Mouse (Mus musculus) intestine, embryonic 14.5 days (tissue): ENCODE data around the gene Parp11. TPM values are rescaled to one million over a fixed set of nuclear protein-coding genes. Genes with fewer than 3 reads are reported as not detected.

Experiments used
- ATAC-seq: fragments of 200-750 bp; cut with Nextera tagmentation; replicated peaks from 2 replicates; pipeline ENCODE4 v1.8.0; 2017; ENCODE audit warnings: low read depth, moderate number of reproducible peaks, moderate TSS enrichment, moderate library complexity; ENCODE audit not compliant: low FRiP score, low TSS enrichment
- DNase-seq: peaks from one replicate; pipeline ENCODE4 v3.0.0-alpha.2; 2018; ENCODE audit warnings: low spot score
- H3K27ac ChIP-seq: fragments of 300-500 bp; sonication (generic); 2 replicates; pipeline ENCODE4 v1.5.1; 2014; ENCODE audit warnings: low read depth, mild to moderate bottlenecking, control low read depth
- H3K27me3 ChIP-seq: fragments of 300-500 bp; sonication (generic); replicated peaks from 2 replicates; pipeline ENCODE4 v1.6.1; 2014; ENCODE audit warnings: low read length, control low read depth; ENCODE audit not compliant: control insufficient read depth, insufficient read depth
- H3K36me3 ChIP-seq: fragments of 300-500 bp; sonication (generic); 2 replicates; pipeline ENCODE4 v1.6.1; 2014; ENCODE audit warnings: low read length, control low read depth; ENCODE audit not compliant: control insufficient read depth, insufficient read depth
- H3K4me1 ChIP-seq: fragments of 300-500 bp; sonication (generic); replicated peaks from 2 replicates; pipeline ENCODE4 v1.6.1; 2014; ENCODE audit warnings: low read length, control low read depth, mixed read lengths; ENCODE audit not compliant: control insufficient read depth, insufficient read depth
- H3K4me2 ChIP-seq: fragments of 300-500 bp; sonication (generic); 2 replicates; pipeline ENCODE4 v1.6.1; 2014; ENCODE audit warnings: low read length
- H3K4me3 ChIP-seq: fragments of 300-500 bp; sonication (generic); 2 replicates; pipeline ENCODE4 v1.5.1; 2014; ENCODE audit warnings: low read depth, low read length, control low read depth, mixed read lengths
- H3K9ac ChIP-seq: fragments of 300-500 bp; sonication (generic); 2 replicates; pipeline ENCODE4 v1.6.1; 2014; ENCODE audit warnings: mild to moderate bottlenecking, low read length
- H3K9me3 ChIP-seq: fragments of 300-500 bp; sonication (generic); 2 replicates; pipeline ENCODE4 v1.6.1; 2016; ENCODE audit warnings: low read length, control low read depth; ENCODE audit not compliant: control insufficient read depth
- WGBS: fragments of 180-500 bp; shearing (Covaris S2); extraction: QIAGEN DNeasy Blood & Tissue Kit; methylation state at CpG from one replicate; pipeline ENCODE4 v1.1.7; 2014; 5-methylcytosine and 5-hydroxymethylcytosine counted together
- polyA plus RNA-seq: library from polyadenylated mRNA; unstranded; fragments of >200 nt; fragmentation: Nextera tagmentation; extraction: Ambion mirVana; gene quantifications from 2 replicates; pipeline ENCODE4 v1.2.1, GENCODE M21; 2014

The Parp11 gene
- polyA plus RNA-seq, 1 experiment from 2014 or later: 24.6 TPM

- WGBS: 34% methylated on average over 9 of the region's 9 CpGs
- Histone ChIP-seq H3K27me3 (no peaks in the 10 kb centered on the region), H3K4me2 (no peak overlapping the region), H3K9ac (no peak overlapping the region), H3K4me1 (no peaks in the 10 kb centered on the region), H3K4me3 (no peak overlapping the region), H3K36me3 (no peaks in the 10 kb centered on the region), H3K27ac (no peak overlapping the region), H3K9me3 (no peaks in the 10 kb centered on the region)
- DNase-seq (no peak), ATAC-seq (no peak)
Observed at GRCm38 (mm10) chr6:127522326-127522725, 75.7 kb downstream of the Parp11 start.

DNA sequence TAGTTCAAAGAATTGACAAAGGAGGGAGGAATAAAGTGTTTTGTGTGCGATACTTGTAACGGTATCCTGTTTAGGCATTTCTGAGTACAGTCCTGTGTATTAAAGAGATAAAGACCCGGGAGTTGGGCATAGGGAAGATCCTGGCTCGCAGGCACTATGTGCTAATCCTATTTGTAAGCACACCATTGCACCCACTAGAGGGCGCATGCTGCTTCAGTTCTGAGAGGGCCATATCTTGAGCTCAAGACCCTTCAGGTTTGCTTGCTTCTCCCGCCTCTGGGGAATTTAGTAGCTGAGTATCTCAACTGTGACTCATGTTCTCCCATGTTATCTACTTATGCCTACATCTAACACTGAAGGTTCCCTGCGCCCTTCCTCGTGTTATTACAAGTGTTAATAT lies 77.8 kb downstream of the Parp11 start:
- H3K27me3 ChIP-seq: no peaks in the 10 kb centered on the region
- no peak overlapping the region for H3K27ac ChIP-seq
- no peak overlapping the region for H3K9ac ChIP-seq
- no peak for ATAC-seq
- 39% methylated on average over 8 of the region's 8 CpGs for WGBS
- H3K4me2 ChIP-seq: no peak overlapping the region
- no peak overlapping the region for H3K4me3 ChIP-seq
- H3K4me1 ChIP-seq: 0 out of 2 replicates have a peak, but pooled peaks cover under 1% of the 10 kb centered on the region
- no peaks in the 10 kb centered on the region for H3K36me3 ChIP-seq
- no peaks in the 10 kb centered on the region for H3K9me3 ChIP-seq
- peak; percentile 82 for DNase-seq

- H3K9ac ChIP-seq: no peak overlapping the region
- no peak overlapping the region for H3K27ac ChIP-seq
- H3K4me1 ChIP-seq: 0 out of 2 replicates have a peak, but pooled peaks cover 5% of the 10 kb centered on the region
- 83% methylated on average over 7 of the region's 7 CpGs for WGBS
- ATAC-seq (no peak), DNase-seq (no peak)
- no peaks in the 10 kb centered on the region for H3K9me3 ChIP-seq
- no peak overlapping the region for H3K4me3 ChIP-seq
- no peaks in the 10 kb centered on the region for H3K36me3 ChIP-seq
- H3K4me2 ChIP-seq: no peak overlapping the region
- no peaks in the 10 kb centered on the region for H3K27me3 ChIP-seq
Observed at GRCm38 (mm10) chr6:127528625-127529024, 82.0 kb downstream of the Parp11 start.

GRCm38 (mm10) chr6:127529451-127529850 lies 82.8 kb downstream of the Parp11 start:
- DNase-seq (no peak), ATAC-seq (no peak)
- Histone ChIP-seq H3K36me3 (no peaks in the 10 kb centered on the region), H3K27me3 (no peaks in the 10 kb centered on the region), H3K4me3 (no peak overlapping the region), H3K4me1 (0 out of 2 replicates have a peak, but pooled peaks cover 5% of the 10 kb centered on the region), H3K9me3 (no peaks in the 10 kb centered on the region), H3K9ac (no peak overlapping the region), H3K4me2 (no peak overlapping the region), H3K27ac (no peak overlapping the region)
- WGBS: 47% methylated on average over 2 of the region's 2 CpGs

- 50% methylated on average over 3 of the region's 3 CpGs for WGBS
- H3K36me3 ChIP-seq: no peaks in the 10 kb centered on the region
Observed at GRCm38 (mm10) chr6:127530206-127530605, 83.6 kb downstream of the Parp11 start.

DNA sequence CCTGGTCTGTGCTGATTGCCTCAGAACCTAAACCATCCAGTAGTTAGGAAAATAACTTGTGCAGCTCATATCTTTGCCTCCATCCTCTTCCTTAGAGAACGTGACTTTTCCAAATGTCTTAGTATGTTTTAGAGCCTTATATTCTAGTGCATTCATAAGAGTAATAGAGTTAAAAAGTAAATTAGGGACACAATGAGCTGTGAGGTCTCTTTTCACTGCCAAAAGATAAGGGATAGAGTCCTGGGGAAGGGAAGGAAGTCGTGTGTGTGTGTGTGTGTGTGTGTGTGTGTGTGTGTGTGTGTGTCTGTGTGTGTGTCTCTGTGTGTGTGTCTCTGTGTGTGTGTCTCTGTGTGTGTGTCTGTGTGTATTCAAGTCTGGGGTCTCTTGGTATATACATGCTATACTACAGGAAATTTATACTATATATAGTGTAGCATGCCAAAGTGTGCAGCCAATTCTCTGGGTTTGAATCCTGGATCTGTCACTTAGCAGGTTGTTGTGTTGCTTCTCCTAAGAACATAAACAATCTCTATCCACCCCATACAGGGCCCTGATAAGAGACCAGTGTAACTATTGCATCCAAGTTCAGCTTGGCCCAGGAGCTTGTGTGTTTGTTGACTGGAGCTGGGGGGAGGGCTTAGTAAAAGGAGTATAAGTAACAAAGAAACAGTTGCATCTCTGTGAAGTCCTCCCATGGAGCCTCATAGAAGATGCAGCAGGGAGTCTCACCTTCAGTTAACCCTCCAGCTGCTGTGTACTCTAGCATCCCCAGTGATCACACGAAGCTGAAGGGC lies 85.0 kb downstream of the Parp11 start:
- no peaks in the 10 kb centered on the region for H3K27me3 ChIP-seq
- H3K9ac ChIP-seq: no peak overlapping the region
- H3K9me3 ChIP-seq: no peaks in the 10 kb centered on the region
- no peak overlapping the region for H3K4me2 ChIP-seq
- H3K4me3 ChIP-seq: no peak overlapping the region
- WGBS: 46% methylated on average over 3 of the region's 3 CpGs
- H3K36me3 ChIP-seq: no peaks in the 10 kb centered on the region
- ATAC-seq (no peak), DNase-seq (no peak)
- no peak overlapping the region for H3K27ac ChIP-seq
- H3K4me1 ChIP-seq: 0 out of 2 replicates have a peak, but pooled peaks cover 5% of the 10 kb centered on the region

More at GRCm38 (mm10) chr6:127530206-127530605, 83.6 kb downstream of the Parp11 start:
- Histone ChIP-seq H3K4me3 (no peak overlapping the region), H3K9me3 (no peaks in the 10 kb centered on the region), H3K27me3 (no peaks in the 10 kb centered on the region), H3K4me1 (0 out of 2 replicates have a peak, but pooled peaks cover 5% of the 10 kb centered on the region), H3K9ac (no peak overlapping the region), H3K27ac (no peak overlapping the region), H3K4me2 (no peak overlapping the region)
- ATAC-seq (no peak), DNase-seq (no peak)

- 86% methylated on average over 5 of the region's 5 CpGs for WGBS
- no peaks in the 10 kb centered on the region for H3K36me3 ChIP-seq
- H3K27ac ChIP-seq: no peak overlapping the region
- H3K4me1 ChIP-seq: 0 out of 2 replicates have a peak, but pooled peaks cover 5% of the 10 kb centered on the region
- H3K4me2 ChIP-seq: no peak overlapping the region
- DNase-seq: no peak
- H3K4me3 ChIP-seq: no peak overlapping the region
- H3K27me3 ChIP-seq: no peaks in the 10 kb centered on the region
- H3K9me3 ChIP-seq: no peaks in the 10 kb centered on the region
- H3K9ac ChIP-seq: no peak overlapping the region
- ATAC-seq: no peak
Observed at GRCm38 (mm10) chr6:127532304-127532703, 85.7 kb downstream of the Parp11 start.

GRCm38 (mm10) chr6:127533766-127534165 lies 87.1 kb downstream of the Parp11 start:
- Histone ChIP-seq H3K9ac (no peak overlapping the region), H3K9me3 (no peaks in the 10 kb centered on the region), H3K36me3 (no peaks in the 10 kb centered on the region), H3K27me3 (no peaks in the 10 kb centered on the region), H3K4me1 (0 out of 2 replicates have a peak, but pooled peaks cover 5% of the 10 kb centered on the region), H3K27ac (no peak overlapping the region), H3K4me2 (no peak overlapping the region), H3K4me3 (no peak overlapping the region)
- WGBS: 80% methylated on average over 5 of the region's 5 CpGs
- ATAC-seq (no peak), DNase-seq (no peak)

DNA sequence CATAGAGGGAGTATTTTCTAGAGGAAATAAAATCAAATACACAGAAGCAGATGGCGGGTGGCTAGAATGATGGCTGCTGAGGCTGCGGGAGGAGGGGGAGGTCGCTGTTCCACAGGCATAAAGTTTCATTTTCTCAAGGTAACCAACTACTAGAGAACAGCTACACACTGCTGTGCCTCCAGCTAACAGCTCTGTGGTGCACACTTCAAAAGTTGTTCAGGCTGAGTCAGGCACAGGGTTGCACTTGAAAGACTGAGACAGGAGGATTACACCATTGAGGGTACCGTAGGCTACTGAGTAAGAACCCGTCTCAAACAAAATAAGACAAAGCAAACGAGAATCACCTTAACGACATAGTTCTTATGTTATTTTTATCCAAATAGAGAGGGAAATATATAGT lies 90.4 kb downstream of the Parp11 start:
- H3K36me3 ChIP-seq: no peaks in the 10 kb centered on the region
- DNase-seq (no peak), ATAC-seq (no peak)
- H3K27ac ChIP-seq: no peak overlapping the region
- no peak overlapping the region for H3K4me3 ChIP-seq
- WGBS: 67% methylated on average over 7 of the region's 7 CpGs
- H3K4me2 ChIP-seq: no peak overlapping the region
- no peaks in the 10 kb centered on the region for H3K27me3 ChIP-seq
- H3K9me3 ChIP-seq: no peaks in the 10 kb centered on the region
- no peaks in the 10 kb centered on the region for H3K4me1 ChIP-seq
- no peak overlapping the region for H3K9ac ChIP-seq
